Mouse (Mus musculus): ENCODE measurements around the gene 9930021J03Rik. TPM values are rescaled to one million over a fixed set of nuclear protein-coding genes. Genes with fewer than 3 reads are reported as not detected.

9930021J03Rik gene
- total RNA-seq, 1 experiment from 2014 or later: 20.5 TPM

GRCm38 (mm10) chr19:29672660-29673059 lies 133.1 kb downstream of the 9930021J03Rik start:
- ATAC-seq (replicated peaks in 1 of 2; ENCODE audit: insufficient read depth in 1 of 2, low FRiP score in 2 of 2, low TSS enrichment in 1 of 2, low read depth in 1 of 2, poor library complexity in 2 of 2, severe bottlenecking in 2 of 2): no peak

GRCm38 (mm10) chr19:29671160-29671559 lies 134.6 kb downstream of the 9930021J03Rik start:
- ATAC-seq (replicated peaks in 1 of 2; ENCODE audit: insufficient read depth in 1 of 2, low FRiP score in 2 of 2, low TSS enrichment in 1 of 2, low read depth in 1 of 2, poor library complexity in 2 of 2, severe bottlenecking in 2 of 2): no peak

- ATAC-seq (replicated peaks in 1 of 2; ENCODE audit: insufficient read depth in 1 of 2, low FRiP score in 2 of 2, low TSS enrichment in 1 of 2, low read depth in 1 of 2, poor library complexity in 2 of 2, severe bottlenecking in 2 of 2): no peak
Observed at GRCm38 (mm10) chr19:29670247-29670646, 135.5 kb downstream of the 9930021J03Rik start.

- ATAC-seq (replicated peaks in 1 of 2; ENCODE audit: insufficient read depth in 1 of 2, low FRiP score in 2 of 2, low TSS enrichment in 1 of 2, low read depth in 1 of 2, poor library complexity in 2 of 2, severe bottlenecking in 2 of 2): no peak
Observed at GRCm38 (mm10) chr19:29668135-29668534, 137.7 kb downstream of the 9930021J03Rik start.

GRCm38 (mm10) chr19:29666965-29667594 lies 138.7 kb downstream of the 9930021J03Rik start:
- ATAC-seq (replicated peaks in 1 of 2; ENCODE audit: insufficient read depth in 1 of 2, low FRiP score in 2 of 2, low TSS enrichment in 1 of 2, low read depth in 1 of 2, poor library complexity in 2 of 2, severe bottlenecking in 2 of 2): no peak

GRCm38 (mm10) chr19:29666164-29666563 lies 139.6 kb downstream of the 9930021J03Rik start:
- no peak for ATAC-seq (replicated peaks in 1 of 2; ENCODE audit: insufficient read depth in 1 of 2, low FRiP score in 2 of 2, low TSS enrichment in 1 of 2, low read depth in 1 of 2, poor library complexity in 2 of 2, severe bottlenecking in 2 of 2)

GRCm38 (mm10) chr19:29664934-29665333 lies 140.9 kb downstream of the 9930021J03Rik start:
- ATAC-seq (replicated peaks in 1 of 2; ENCODE audit: insufficient read depth in 1 of 2, low FRiP score in 2 of 2, low TSS enrichment in 1 of 2, low read depth in 1 of 2, poor library complexity in 2 of 2, severe bottlenecking in 2 of 2): no peak

Other genes starting within 250 kb of the 9930021J03Rik start
- gene Ermp1, start 157.6 kb downstream of the 9930021J03Rik start, total RNA-seq (2017): 36.8 and 39.3 TPM in 2 replicates
- gene Mlana, start 108.2 kb downstream of the 9930021J03Rik start, total RNA-seq (2017): not detected in 2 replicates
- 26.2 and 34.7 TPM in 2 replicates for gene Ranbp6, start 7.0 kb upstream of the 9930021J03Rik start, total RNA-seq (2017)
- not detected in 2 replicates for gene Il33, start 119.1 kb upstream of the 9930021J03Rik start, total RNA-seq (2017)
- gene Trpd52l3, start 197.8 kb upstream of the 9930021J03Rik start, total RNA-seq (2017): not detected in 2 replicates
- gene Uhrf2, start 224.5 kb upstream of the 9930021J03Rik start, total RNA-seq (2017): 118 and 156 TPM in 2 replicates

Measured in hematopoietic stem cell, adult 5-6 weeks (primary cell).